Mouse (Mus musculus) bone marrow macrophage, adult 2 months (primary cell): Measurements from ENCODE around the gene Slx1b.
A peak's percentile ranks its signal among the peaks of the same experiment; 100 is the strongest.

Experiments
- CTCF ChIP-seq: IDR thresholded peaks from 2 replicates; pipeline ENCODE4 v1.5.1; 2012; ENCODE audit warnings: low read depth, mild to moderate bottlenecking, low read length, moderate library complexity
- POLR2A ChIP-seq: IDR thresholded peaks from 2 replicates; pipeline ENCODE4 v1.6.1; 2012; ENCODE audit warnings: mild to moderate bottlenecking, low read depth, low read length, borderline replicate concordance

- TF ChIP-seq POLR2A (no peak), CTCF (0 out of 2 replicates have a peak, but pooled peaks have one; percentile 9)
Measured at GRCm38 (mm10) chr7:126701559-126702357, 6.2 kb upstream of the Slx1b start.
